Mouse (Mus musculus) intestine, embryonic 14.5 days (tissue): ENCODE results near the gene Zfp580. TPM values are rescaled to one million over a fixed set of nuclear protein-coding genes. Genes with fewer than 3 reads are reported as not detected.

Experiments used
- ATAC-seq: fragments of 200-750 bp; cut with Nextera tagmentation; replicated peaks from 2 replicates; pipeline ENCODE4 v1.8.0; 2017; ENCODE audit warnings: low read depth, moderate number of reproducible peaks, moderate TSS enrichment, moderate library complexity; ENCODE audit not compliant: low FRiP score, low TSS enrichment
- DNase-seq: peaks from one replicate; pipeline ENCODE4 v3.0.0-alpha.2; 2018; ENCODE audit warnings: low spot score
- H3K27ac ChIP-seq: fragments of 300-500 bp; sonication (generic); 2 replicates; pipeline ENCODE4 v1.5.1; 2014; ENCODE audit warnings: low read depth, mild to moderate bottlenecking, control low read depth
- H3K27me3 ChIP-seq: fragments of 300-500 bp; sonication (generic); replicated peaks from 2 replicates; pipeline ENCODE4 v1.6.1; 2014; ENCODE audit warnings: low read length, control low read depth; ENCODE audit not compliant: control insufficient read depth, insufficient read depth
- H3K36me3 ChIP-seq: fragments of 300-500 bp; sonication (generic); 2 replicates; pipeline ENCODE4 v1.6.1; 2014; ENCODE audit warnings: low read length, control low read depth; ENCODE audit not compliant: control insufficient read depth, insufficient read depth
- H3K4me1 ChIP-seq: fragments of 300-500 bp; sonication (generic); replicated peaks from 2 replicates; pipeline ENCODE4 v1.6.1; 2014; ENCODE audit warnings: low read length, control low read depth, mixed read lengths; ENCODE audit not compliant: control insufficient read depth, insufficient read depth
- H3K4me2 ChIP-seq: fragments of 300-500 bp; sonication (generic); 2 replicates; pipeline ENCODE4 v1.6.1; 2014; ENCODE audit warnings: low read length
- H3K4me3 ChIP-seq: fragments of 300-500 bp; sonication (generic); 2 replicates; pipeline ENCODE4 v1.5.1; 2014; ENCODE audit warnings: low read depth, low read length, control low read depth, mixed read lengths
- H3K9ac ChIP-seq: fragments of 300-500 bp; sonication (generic); 2 replicates; pipeline ENCODE4 v1.6.1; 2014; ENCODE audit warnings: mild to moderate bottlenecking, low read length
- H3K9me3 ChIP-seq: fragments of 300-500 bp; sonication (generic); 2 replicates; pipeline ENCODE4 v1.6.1; 2016; ENCODE audit warnings: low read length, control low read depth; ENCODE audit not compliant: control insufficient read depth
- WGBS: fragments of 180-500 bp; shearing (Covaris S2); extraction: QIAGEN DNeasy Blood & Tissue Kit; methylation state at CpG from one replicate; pipeline ENCODE4 v1.1.7; 2014; 5-methylcytosine and 5-hydroxymethylcytosine counted together
- polyA plus RNA-seq: library from polyadenylated mRNA; unstranded; fragments of >200 nt; fragmentation: Nextera tagmentation; extraction: Ambion mirVana; gene quantifications from 2 replicates; pipeline ENCODE4 v1.2.1, GENCODE M21; 2014

Gene Zfp580
- polyA plus RNA-seq, 1 experiment from 2014 or later: 40.1 TPM

DNA sequence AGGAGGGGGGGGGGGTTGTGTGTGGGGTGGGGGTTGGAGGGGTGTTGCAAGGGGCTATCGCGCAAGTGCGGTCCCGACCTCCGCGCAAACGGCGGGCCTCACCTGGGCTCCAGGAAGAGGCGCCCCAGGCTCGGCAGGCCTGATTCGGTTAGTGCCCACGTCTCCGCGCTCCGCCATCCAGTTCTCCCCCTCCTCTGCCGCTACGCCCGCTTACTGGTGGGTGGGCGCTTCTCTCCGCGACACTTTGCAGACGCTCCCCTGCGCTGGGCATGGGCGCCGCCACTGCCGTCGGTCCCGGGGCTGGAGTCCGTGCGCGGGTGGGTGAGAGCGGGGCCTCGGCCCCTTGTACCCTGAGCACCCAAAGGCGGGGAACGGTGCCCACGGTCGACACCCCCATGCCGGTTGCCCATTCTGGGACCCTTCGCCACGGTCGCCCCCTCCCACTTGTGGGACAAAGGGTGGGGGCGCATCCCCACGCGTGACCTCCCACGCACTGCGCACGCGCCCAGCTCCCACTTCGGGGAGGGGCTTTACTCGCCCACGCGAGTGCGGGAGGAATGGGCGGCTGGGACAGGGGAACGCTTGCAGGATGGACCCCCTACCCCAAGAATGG is 5.4 kb downstream of the Zfp580 start:
- no peak overlapping the region for H3K27ac ChIP-seq
- peaks cover 37% of the 10 kb centered on the region for H3K4me1 ChIP-seq
- H3K9me3 ChIP-seq: no peaks in the 10 kb centered on the region
- peak overlapping the region; percentile 50 for H3K4me3 ChIP-seq
- WGBS: 2% methylated on average over 54 of the region's 55 CpGs
- peak overlapping the region; percentile 68 for H3K9ac ChIP-seq
- peak; percentile 67 for DNase-seq
- H3K27me3 ChIP-seq: peaks cover 60% of the 10 kb centered on the region
- peak overlapping the region; percentile 71 for H3K4me2 ChIP-seq
- ATAC-seq: no peak
- no peaks in the 10 kb centered on the region for H3K36me3 ChIP-seq

DNA sequence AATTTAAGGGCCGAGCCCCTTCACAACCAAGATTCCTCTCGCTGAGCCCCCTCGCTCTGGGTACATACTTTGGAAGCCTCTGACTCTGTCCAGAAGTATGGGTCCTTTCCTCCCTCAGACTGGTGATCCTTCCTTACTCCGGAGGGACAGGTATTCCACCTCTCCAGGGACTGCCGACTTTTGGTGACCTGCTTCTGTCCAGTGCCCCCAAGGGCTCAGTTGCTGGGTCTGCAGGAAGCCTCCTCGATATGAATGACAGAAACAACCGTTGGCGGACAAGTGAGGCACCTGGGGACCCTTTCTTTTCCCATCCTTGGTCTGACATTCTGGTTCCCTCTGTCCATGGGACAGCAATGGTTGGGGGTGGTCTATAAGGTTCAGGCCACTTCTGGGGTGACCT is 6.0 kb downstream of the Zfp580 start:
- Histone ChIP-seq H3K36me3 (no peaks in the 10 kb centered on the region), H3K27me3 (peaks cover 55% of the 10 kb centered on the region), H3K27ac (no peak overlapping the region), H3K4me3 (peak overlapping the region; percentile 50), H3K9ac (peak overlapping the region; percentile 68), H3K9me3 (no peaks in the 10 kb centered on the region), H3K4me1 (peaks cover 35% of the 10 kb centered on the region), H3K4me2 (peak overlapping the region; percentile 71)
- DNase-seq (no peak), ATAC-seq (no peak)
- WGBS: 30% methylated on average over 8 of the region's 8 CpGs

DNA sequence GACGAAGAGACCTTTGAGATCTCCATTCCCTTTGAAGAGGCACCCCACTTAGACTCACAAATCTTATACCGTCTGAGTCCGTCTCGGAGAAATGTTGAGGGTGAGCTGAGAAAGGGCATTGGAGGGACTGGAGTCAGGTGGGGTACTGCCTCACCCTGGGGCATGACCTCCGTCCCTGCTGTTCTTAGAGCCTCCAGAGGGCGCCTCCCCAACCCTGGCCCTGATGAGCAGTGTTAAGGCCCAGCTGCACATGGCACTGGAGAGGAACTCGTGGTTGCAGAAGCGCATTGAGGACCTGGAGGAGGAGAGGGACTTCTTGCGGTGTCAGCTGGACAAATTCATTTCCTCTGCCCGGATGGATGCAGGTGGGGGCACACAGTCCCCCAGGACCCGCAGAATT is 6.5 kb downstream of the Zfp580 start:
- ATAC-seq (no peak), DNase-seq (no peak)
- 42% methylated on average over 11 of the region's 11 CpGs for WGBS
- Histone ChIP-seq H3K4me1 (peaks cover 30% of the 10 kb centered on the region), H3K36me3 (no peaks in the 10 kb centered on the region), H3K27me3 (peaks cover 50% of the 10 kb centered on the region), H3K9ac (no peak overlapping the region), H3K27ac (no peak overlapping the region), H3K9me3 (no peaks in the 10 kb centered on the region), H3K4me2 (peak overlapping the region; percentile 71), H3K4me3 (0 out of 2 replicates have a peak overlapping the region, but pooled peaks have one; percentile 50)

DNA sequence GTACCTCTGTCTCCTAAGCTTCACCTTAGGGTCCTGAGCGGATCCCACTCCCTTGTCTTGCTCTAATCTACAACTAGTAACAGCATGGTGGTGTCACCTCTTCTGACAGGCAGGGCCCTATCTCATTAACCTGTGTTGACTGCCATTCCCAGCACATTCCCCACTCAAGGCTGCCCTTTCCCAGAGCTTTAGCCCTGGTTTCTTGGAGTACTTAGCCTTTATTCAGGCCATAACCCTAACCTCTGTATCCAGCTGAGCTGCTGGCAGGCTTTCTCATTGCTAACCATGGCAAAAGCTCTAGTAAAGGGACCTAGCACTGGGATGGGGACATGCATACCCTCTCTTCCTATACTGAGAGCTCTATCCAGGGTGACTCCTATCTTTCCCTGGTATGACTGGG is 7.3 kb downstream of the Zfp580 start:
- no peak for ATAC-seq
- Histone ChIP-seq H3K27ac (no peak overlapping the region), H3K4me2 (no peak overlapping the region), H3K4me3 (no peak overlapping the region), H3K4me1 (peaks cover 25% of the 10 kb centered on the region), H3K9me3 (no peaks in the 10 kb centered on the region), H3K36me3 (no peaks in the 10 kb centered on the region; the same call in 1 of the 2 replicates), H3K9ac (no peak overlapping the region), H3K27me3 (peaks cover 42% of the 10 kb centered on the region)
- no peak for DNase-seq
- WGBS: 95% methylated on average over 1 of the region's 1 CpGs

DNA sequence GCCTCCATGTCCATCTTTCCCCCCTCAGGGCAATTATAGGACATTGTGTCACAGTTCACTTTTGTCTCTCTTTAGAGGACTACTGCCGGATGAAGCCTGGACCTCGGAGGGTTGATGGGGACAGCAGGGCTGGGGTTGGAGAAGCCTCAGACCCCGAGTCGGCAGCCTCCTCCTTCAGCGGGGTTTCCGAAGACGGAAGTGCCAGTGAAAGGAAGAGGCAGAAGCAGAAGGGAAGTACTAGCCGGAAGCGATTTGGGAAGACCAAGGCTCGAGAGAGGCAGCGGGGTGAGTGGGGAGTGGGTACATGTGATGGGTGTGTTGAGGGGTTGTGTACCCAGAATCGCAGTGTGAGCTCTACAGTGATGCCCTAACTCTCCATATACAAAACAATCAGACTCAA is 8.1 kb downstream of the Zfp580 start:
- Histone ChIP-seq H3K4me3 (no peak overlapping the region), H3K4me1 (peaks cover 25% of the 10 kb centered on the region), H3K9ac (no peak overlapping the region), H3K4me2 (no peak overlapping the region), H3K36me3 (no peaks in the 10 kb centered on the region; the same call in 1 of the 2 replicates), H3K27me3 (peaks cover 34% of the 10 kb centered on the region), H3K27ac (no peak overlapping the region), H3K9me3 (no peaks in the 10 kb centered on the region)
- ATAC-seq: no peak
- DNase-seq: no peak
- WGBS: 84% methylated on average over 12 of the region's 12 CpGs

DNA sequence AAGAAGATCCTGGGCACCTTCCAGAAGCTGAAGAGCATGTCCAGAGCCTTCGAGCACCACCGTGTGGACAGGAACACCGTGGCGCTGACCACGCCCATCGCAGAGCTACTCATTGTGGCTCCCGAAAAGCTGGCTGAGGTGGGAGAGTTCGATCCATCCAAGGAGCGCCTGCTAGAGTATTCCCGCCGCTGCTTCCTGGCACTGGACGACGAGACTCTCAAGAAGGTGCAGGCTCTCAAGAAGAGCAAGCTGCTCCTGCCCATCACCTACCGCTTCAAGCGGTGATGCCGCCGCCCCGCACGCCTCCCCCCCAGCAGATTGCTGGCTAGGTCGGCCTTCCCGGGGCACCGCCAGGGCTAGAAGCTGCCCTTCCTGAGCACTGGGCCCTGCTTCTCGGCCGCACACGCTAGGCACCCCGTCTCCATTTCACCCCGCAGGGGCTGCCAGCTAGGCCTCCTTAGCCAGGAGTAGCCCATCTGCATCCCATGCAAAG is 8.9 kb downstream of the Zfp580 start:
- peaks cover 27% of the 10 kb centered on the region for H3K4me1 ChIP-seq
- peaks cover 26% of the 10 kb centered on the region for H3K27me3 ChIP-seq
- no peaks in the 10 kb centered on the region for H3K9me3 ChIP-seq
- peak overlapping the region; percentile 98 for H3K9ac ChIP-seq
- DNase-seq (peak; percentile 83), ATAC-seq (no peak)
- H3K36me3 ChIP-seq: no peaks in the 10 kb centered on the region; the same call in 1 of the 2 replicates
- peak overlapping the region; percentile 82 for H3K4me2 ChIP-seq
- peak overlapping the region; percentile 80 for H3K4me3 ChIP-seq
- 4% methylated on average over 27 of the region's 27 CpGs for WGBS
- peak overlapping the region; percentile 100 for H3K27ac ChIP-seq

DNA sequence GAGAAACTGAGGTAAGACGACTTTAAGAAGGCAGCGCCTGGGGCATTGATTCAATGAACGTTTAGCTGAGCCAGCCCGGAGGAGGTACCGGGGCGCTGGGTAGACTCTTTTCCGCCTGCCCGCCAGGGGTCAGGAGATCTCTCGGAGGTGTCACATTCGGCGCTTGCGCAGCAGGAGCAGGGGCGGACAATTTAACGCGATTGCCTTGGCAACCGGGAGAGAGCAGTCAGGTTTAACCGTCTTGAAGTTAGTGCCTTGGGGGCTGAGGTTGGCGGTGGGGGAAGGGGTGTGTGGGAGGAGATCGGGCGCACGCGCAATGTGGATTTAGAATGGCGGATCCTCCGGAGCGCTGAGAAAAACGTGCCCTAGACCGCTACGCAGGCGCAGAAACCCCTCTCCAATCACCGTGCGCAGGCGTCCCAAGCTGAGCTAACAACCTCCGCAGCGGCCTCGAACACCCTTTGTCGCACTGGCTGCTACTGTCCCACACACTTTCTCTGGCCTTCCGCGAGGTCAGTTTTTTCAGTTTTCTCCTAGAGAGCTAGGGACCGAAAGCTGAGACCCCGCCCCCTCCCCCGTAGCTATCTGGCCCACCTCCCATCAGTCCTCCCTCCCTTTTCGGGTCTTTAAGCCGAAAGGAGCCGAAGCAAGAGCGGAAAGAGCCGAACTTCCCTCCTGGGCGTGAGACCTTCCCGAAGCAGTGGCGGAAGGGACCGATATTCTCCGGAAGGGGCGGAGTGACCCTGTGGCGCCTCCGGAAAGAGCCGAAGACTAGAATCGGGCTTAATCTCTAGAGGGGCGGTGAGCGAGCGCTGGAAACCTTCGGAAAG is 9.8 kb downstream of the Zfp580 start:
- H3K9me3 ChIP-seq: no peaks in the 10 kb centered on the region
- peaks cover 4% of the 10 kb centered on the region; the same call in 1 of the 2 replicates for H3K36me3 ChIP-seq
- peaks cover 17% of the 10 kb centered on the region for H3K27me3 ChIP-seq
- H3K9ac ChIP-seq: peak overlapping the region; percentile 98
- ATAC-seq (peak; percentile 88), DNase-seq (peak; percentile 99)
- peak overlapping the region; percentile 82 for H3K4me2 ChIP-seq
- H3K4me3 ChIP-seq: peak overlapping the region; percentile 80
- peaks cover 27% of the 10 kb centered on the region for H3K4me1 ChIP-seq
- H3K27ac ChIP-seq: peak overlapping the region; percentile 100
- WGBS: under 1% methylated on average over 60 of the region's 60 CpGs

DNA sequence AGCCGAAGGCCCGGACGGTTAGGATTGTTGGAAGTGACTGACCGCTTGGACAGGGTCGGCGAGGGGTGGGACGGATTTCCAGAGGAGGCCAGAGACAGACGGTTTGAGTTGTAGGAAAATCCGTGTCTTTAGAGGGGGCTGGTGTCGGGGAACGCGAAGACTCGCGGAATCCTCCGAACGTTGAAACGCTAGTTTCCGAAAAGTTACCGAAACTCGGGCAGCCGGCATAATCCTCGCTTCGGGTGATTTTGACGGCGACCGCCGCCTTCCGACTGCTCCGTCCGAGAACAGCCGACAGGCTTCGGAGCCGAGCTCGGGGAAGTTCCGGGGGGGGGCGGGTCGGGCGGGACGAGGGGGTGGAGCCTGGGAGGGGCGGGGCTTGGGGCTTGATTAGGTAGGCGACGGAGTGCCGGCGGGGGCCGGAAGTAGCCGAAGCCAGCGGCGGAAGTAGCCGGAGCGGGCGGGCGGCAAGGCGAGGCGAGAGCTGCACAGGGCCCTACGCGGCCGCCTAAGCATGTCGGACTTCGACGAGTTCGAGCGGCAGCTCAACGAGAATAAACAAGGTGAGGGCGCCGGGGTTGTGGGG is 10.5 kb downstream of the Zfp580 start, which contains the start of gene U2af2:
U2af2 (plus strand) TSS at position 370 of the 586 bp plus-strand sequence.
- Histone ChIP-seq H3K4me2 (peak within 1 kb of the TSS; percentile 82), H3K4me3 (peak within 1 kb of the TSS; percentile 80), H3K4me1 (peaks cover 27% of the 10 kb centered on the region), H3K27me3 (peaks cover 11% of the 10 kb centered on the region), H3K9me3 (no peaks in the 10 kb centered on the region), H3K36me3 (peaks cover 11% of the 10 kb centered on the region), H3K9ac (peak within 1 kb of the TSS; percentile 98), H3K27ac (peak within 1 kb of the TSS; percentile 100)
- under 1% methylated on average over 65 of the region's 65 CpGs for WGBS
- DNase-seq (no peak), ATAC-seq (peak; percentile 78)
